In genomic region chr12:77262650-77263049, GRCm38 (mm10) we compare ENCODE assay signal across 12 mouse cellular contexts. TPM values are rescaled to one million over a fixed set of nuclear protein-coding genes. Genes with fewer than 3 reads are reported as not detected.
DNase-seq lines count a peak whose midpoint lies in the region; ATAC-seq and TF ChIP-seq lines count a peak whose summit lies in the region.
"Had no signal": no experiment of that assay in that cellular context is flagged by ENCODE, and none has a peak within 500 bp of the region (broad histone marks: within the 10 kb centered on the region; RNA-seq: fewer than 3 reads in every experiment).

No protein-coding gene starts in this region.

- H3K4me3 ChIP-seq in gastrocnemius, adult 2 months = no peak overlapping the region
- no peak overlapping the region for H3K4me3 ChIP-seq in forebrain, embryonic 13.5 days
- H3K4me3 ChIP-seq: erythroblast, embryonic 14.5 days; neural tube, embryonic 12.5 days had no signal

- H3K9ac ChIP-seq in forebrain, embryonic 13.5 days = no peak overlapping the region
- H3K9ac ChIP-seq: neural tube, embryonic 12.5 days had no signal

- TF ChIP-seq CTCF in gastrocnemius, adult 2 months (IDR thresholded peaks at IDR 0.05) = peak; percentile 38

- no peaks in the 10 kb centered on the region for H3K27me3 ChIP-seq in forebrain, embryonic 13.5 days
- H3K27me3 ChIP-seq: neural tube, embryonic 12.5 days had no signal

- DNase-seq in gastrocnemius, adult 2 months = no peak
- DNase-seq in gastrocnemius, postnatal 14 days = no peak
- DNase-seq in 3T3-L1 (ENCODE audit: low read depth, low spot score) (peak; percentile 50), R1 (ENCODE audit: low read depth, low spot score) (peak; percentile 18)
- DNase-seq in lung, postnatal 36 days = peak; percentile 44
- DNase-seq in urinary bladder, adult 2 months (ENCODE audit: low spot score) = no peak
- DNase-seq in gastrocnemius, postnatal 10 days = no peak
- DNase-seq: cerebellum, adult 18-20 months had no signal

- H3K9me3 ChIP-seq in forebrain, embryonic 13.5 days (replicated peaks) = no peaks in the 10 kb centered on the region
- H3K9me3 ChIP-seq: neural tube, embryonic 12.5 days had no signal

- ATAC-seq in forebrain, embryonic 13.5 days = no peak
- ATAC-seq: inflammation-experienced regulatory T-cells, adult 6 months had no signal

- H3K36me3 ChIP-seq in forebrain, embryonic 13.5 days (ENCODE audit: poor library complexity, severe bottlenecking) = no peaks in the 10 kb centered on the region
- H3K36me3 ChIP-seq: neural tube, embryonic 12.5 days had no signal

- H3K4me1 ChIP-seq in forebrain, embryonic 13.5 days = no peaks in the 10 kb centered on the region
- H3K4me1 ChIP-seq: neural tube, embryonic 12.5 days had no signal

- intact Hi-C loops in gastrocnemius, adult 2 months (cut with DNase I) = no loop called here
- intact Hi-C loops in gastrocnemius, postnatal 14 days (cut with DNase I; ENCODE audit: low total_unique reads) = no loop called here

- no peak overlapping the region for H3K27ac ChIP-seq in gastrocnemius, adult 2 months
- no peak overlapping the region for H3K27ac ChIP-seq in forebrain, embryonic 13.5 days
- H3K27ac ChIP-seq: neural tube, embryonic 12.5 days had no signal

- no peak overlapping the region for H3K4me2 ChIP-seq in forebrain, embryonic 13.5 days
- H3K4me2 ChIP-seq: neural tube, embryonic 12.5 days had no signal

RNA-seq across cellular contexts. Expression of gene Fut8, which starts 24.7 kb away (rescaled TPM):
- total RNA-seq in gastrocnemius, adult 2 months (2021) = 10 to 100 TPM; 14.9 to 16.5 TPM
- 10 to 100 TPM; 15.5 to 20.9 TPM for total RNA-seq in gastrocnemius, postnatal 14 days (2021)
- 7.6 and 16.2 TPM in 2 replicates for polyA plus RNA-seq in urinary bladder, adult 2 months (2012; rRNA removed)
- total RNA-seq in gastrocnemius, postnatal 10 days (2021) = 10 to 100 TPM; 24.9 to 26.8 TPM
- polyA plus RNA-seq in forebrain, embryonic 13.5 days (2015; fragmentation: Nextera tagmentation; extraction: Ambion mirVana) = 27.7 and 30.3 TPM in 2 replicates

Comparison
In these comparisons a context has a peak if more than half of its experiments do, and no peak if none do; other contexts are left out.
1. DNase-seq: peak in 3T3-L1 (single experiment), R1 (single experiment) and lung, postnatal 36 days (single experiment); none in gastrocnemius, adult 2 months (single experiment), gastrocnemius, postnatal 14 days (single experiment), urinary bladder, adult 2 months (single experiment) and gastrocnemius, postnatal 10 days (single experiment).